ENCODE assay signal across 9 mouse cellular contexts in genomic region chr10:78349464-78350165, GRCm38 (mm10). TPM values are rescaled to one million over a fixed set of nuclear protein-coding genes. Genes with fewer than 3 reads are reported as not detected.
DNase-seq lines count a peak whose midpoint lies in the region; ATAC-seq and TF ChIP-seq lines count a peak whose summit lies in the region.
"Had no signal": no experiment of that assay in that cellular context is flagged by ENCODE, and none has a peak within 500 bp of the region (broad histone marks: within the 10 kb centered on the region; RNA-seq: fewer than 3 reads in every experiment).

No protein-coding gene starts in this region.

- no peak overlapping the region for H3K27ac ChIP-seq in intestine, embryonic 16.5 days (ENCODE audit: low read length)
- peak overlapping the region; percentile 57; the same call in 1 of the 2 replicates for H3K27ac ChIP-seq in kidney, postnatal 0 days
- no peak overlapping the region for H3K27ac ChIP-seq in neural tube, embryonic 13.5 days (replicated peaks)
- H3K27ac ChIP-seq: forebrain, embryonic 12.5 days had no signal

- no peak for ATAC-seq in megakaryocyte, adult 5-6 weeks (ENCODE audit: poor library complexity, severe bottlenecking)
- no peak for ATAC-seq in intestine, embryonic 16.5 days
- peak; percentile 57 for ATAC-seq in kidney, postnatal 0 days (replicated peaks; ENCODE audit: low FRiP score, low read depth)
- no peak for ATAC-seq in neural tube, embryonic 13.5 days (ENCODE audit: low read depth)

- TF ChIP-seq CTCF in kidney, postnatal 0 days (IDR thresholded peaks at IDR 0.05; ENCODE audit: low read depth): no peak

- no peak overlapping the region for H3K9ac ChIP-seq in intestine, embryonic 16.5 days (ENCODE audit: low read depth, low read length)
- 0 out of 2 replicates have a peak overlapping the region, but pooled peaks have one; percentile 31 for H3K9ac ChIP-seq in kidney, postnatal 0 days (ENCODE audit: low read depth, low read length)
- peak overlapping the region; percentile 99; the same call in 1 of the 2 replicates for H3K9ac ChIP-seq in neural tube, embryonic 13.5 days
- H3K9ac ChIP-seq: forebrain, embryonic 12.5 days had no signal

- DNase-seq in kidney, postnatal 0 days (ENCODE audit: low spot score): no peak
- DNase-seq in urinary bladder, postnatal 25 days (ENCODE audit: low spot score): no peak
- DNase-seq in embryo, embryonic 11 days: no peak
- DNase-seq in adrenal gland, adult (ENCODE audit: inconsistent age in 2 of 2, low spot score in 1 of 2): no peak

- H3K27me3 ChIP-seq in megakaryocyte, embryonic 14.5 days (replicated peaks): peaks cover 5% of the 10 kb centered on the region
- H3K27me3 ChIP-seq in intestine, embryonic 16.5 days (replicated peaks; ENCODE audit: control insufficient read depth, insufficient read depth, low read length): no peaks in the 10 kb centered on the region
- H3K27me3 ChIP-seq in kidney, postnatal 0 days (ENCODE audit: insufficient read depth, low read length): no peaks in the 10 kb centered on the region
- no peaks in the 10 kb centered on the region for H3K27me3 ChIP-seq in neural tube, embryonic 13.5 days

- H3K9me3 ChIP-seq in megakaryocyte, embryonic 14.5 days: no peaks in the 10 kb centered on the region
- H3K9me3 ChIP-seq in intestine, embryonic 16.5 days (ENCODE audit: control insufficient read depth, low read length): no peaks in the 10 kb centered on the region
- H3K9me3 ChIP-seq in kidney, postnatal 0 days (replicated peaks; ENCODE audit: low read length): no peaks in the 10 kb centered on the region
- H3K9me3 ChIP-seq in neural tube, embryonic 13.5 days: no peaks in the 10 kb centered on the region
- H3K9me3 ChIP-seq: forebrain, embryonic 12.5 days had no signal

- peak overlapping the region; percentile 77; the same call in 1 of the 2 replicates for H3K4me2 ChIP-seq in intestine, embryonic 16.5 days (ENCODE audit: low read depth, low read length)
- peak overlapping the region; percentile 86 for H3K4me2 ChIP-seq in kidney, postnatal 0 days (ENCODE audit: low read length)
- H3K4me2 ChIP-seq in neural tube, embryonic 13.5 days: peak overlapping the region; percentile 92; the same call in 1 of the 2 replicates

- 56% methylated on average over 15 of the region's 15 CpGs for WGBS in intestine, embryonic 16.5 days
- WGBS in kidney, postnatal 0 days: 53% methylated on average over 15 of the region's 15 CpGs
- WGBS in neural tube, embryonic 13.5 days: 49% methylated on average over 15 of the region's 15 CpGs

- peak overlapping the region; percentile 93 for H3K4me3 ChIP-seq in megakaryocyte, embryonic 14.5 days (replicated peaks)
- H3K4me3 ChIP-seq in intestine, embryonic 16.5 days (ENCODE audit: low read length): peak overlapping the region; percentile 96; the same call in 1 of the 2 replicates
- no peak overlapping the region for H3K4me3 ChIP-seq in kidney, postnatal 0 days (replicated peaks; ENCODE audit: low read depth, low read length)
- no peak overlapping the region; the same call in 1 of the 2 replicates for H3K4me3 ChIP-seq in neural tube, embryonic 13.5 days

- peaks cover 50% of the 10 kb centered on the region for H3K36me3 ChIP-seq in megakaryocyte, embryonic 14.5 days (replicated peaks; ENCODE audit: low read length)
- no peaks in the 10 kb centered on the region for H3K36me3 ChIP-seq in intestine, embryonic 16.5 days (ENCODE audit: control insufficient read depth, insufficient read depth, low read length)
- H3K36me3 ChIP-seq in kidney, postnatal 0 days (ENCODE audit: insufficient read depth, low read length): no peaks in the 10 kb centered on the region
- 0 out of 2 replicates have a peak, but pooled peaks cover 4% of the 10 kb centered on the region for H3K36me3 ChIP-seq in neural tube, embryonic 13.5 days
- H3K36me3 ChIP-seq: forebrain, embryonic 12.5 days had no signal

- peaks cover 90% of the 10 kb centered on the region for H3K4me1 ChIP-seq in megakaryocyte, embryonic 14.5 days
- H3K4me1 ChIP-seq in intestine, embryonic 16.5 days (ENCODE audit: control insufficient read depth, insufficient read depth, low read length): peaks cover 28% of the 10 kb centered on the region
- H3K4me1 ChIP-seq in kidney, postnatal 0 days (replicated peaks; ENCODE audit: insufficient read depth, low read length): peaks cover 29% of the 10 kb centered on the region; the same call in 1 of the 2 replicates
- peaks cover 47% of the 10 kb centered on the region for H3K4me1 ChIP-seq in neural tube, embryonic 13.5 days (replicated peaks)

RNA-seq across cellular contexts. Expression of gene Agpat3, which starts 2.7 kb away (rescaled TPM):
- 205 and 237 TPM in 2 replicates for polyA plus RNA-seq in megakaryocyte, embryonic 14.5 days (2012; ENCODE audit: insufficient read depth, low replicate concordance)
- 1.8 and 2.4 TPM in 2 replicates for total RNA-seq in megakaryocyte, adult 5-6 weeks (2015)
- 2.8 and 5.2 TPM in 2 replicates for total RNA-seq in megakaryocyte, adult 5-6 weeks (2017)
- 30.0 and 42.5 TPM in 2 replicates for polyA plus RNA-seq in intestine, embryonic 16.5 days (2015; fragmentation: Nextera tagmentation; extraction: Ambion mirVana)
- polyA plus RNA-seq in kidney, postnatal 0 days (2015; fragmentation: Nextera tagmentation; extraction: Ambion mirVana): 140 and 144 TPM in 2 replicates
- polyA plus RNA-seq in neural tube, embryonic 13.5 days (2015; fragmentation: Nextera tagmentation; extraction: Ambion mirVana): 59.3 and 64.0 TPM in 2 replicates

Comparison
In these comparisons a context has a peak if more than half of its experiments do, and no peak if none do; other contexts are left out.
1. H3K4me3 ChIP-seq: peak in megakaryocyte, embryonic 14.5 days (single experiment) and intestine, embryonic 16.5 days (single experiment); none in kidney, postnatal 0 days (single experiment) and neural tube, embryonic 13.5 days (single experiment).
2. Peak in every context shown above with its lines, with median percentiles within 50 percentile points of each other: H3K4me2 ChIP-seq.